Mouse (Mus musculus): ENCODE data around the gene Pphln1.
A peak's percentile ranks its signal among the peaks of the same experiment; 100 is the strongest.

The Pphln1 gene

GRCm38 (mm10) chr15:93433811-93434210 is 35.7 kb downstream of the Pphln1 start:
- DNase-seq (ENCODE audit: low spot score in 2 of 2) = no peak

GRCm38 (mm10) chr15:93435998-93436397 is 37.8 kb downstream of the Pphln1 start:
- DNase-seq (ENCODE audit: low spot score in 2 of 2) = no peak

GRCm38 (mm10) chr15:93438663-93439062 is 40.5 kb downstream of the Pphln1 start:
- DNase-seq (ENCODE audit: low spot score in 2 of 2) = peak; percentile 77 to 81

- no peak for DNase-seq (ENCODE audit: low spot score in 2 of 2)
Measured at GRCm38 (mm10) chr15:93442271-93442670, 44.1 kb downstream of the Pphln1 start.

GRCm38 (mm10) chr15:93443676-93444075 is 45.5 kb downstream of the Pphln1 start:
- no peak for DNase-seq (ENCODE audit: low spot score in 2 of 2)

GRCm38 (mm10) chr15:93448862-93449261 is 50.7 kb downstream of the Pphln1 start:
- DNase-seq (ENCODE audit: low spot score in 2 of 2) = no peak

- DNase-seq (ENCODE audit: low spot score in 2 of 2) = no peak
Measured at GRCm38 (mm10) chr15:93453296-93453695, 55.1 kb downstream of the Pphln1 start.

GRCm38 (mm10) chr15:93456005-93456404 is 57.9 kb downstream of the Pphln1 start:
- DNase-seq (ENCODE audit: low spot score in 2 of 2) = no peak

- no peak for DNase-seq (ENCODE audit: low spot score in 2 of 2)
Measured at GRCm38 (mm10) chr15:93459422-93459821, 61.3 kb downstream of the Pphln1 start.

GRCm38 (mm10) chr15:93461066-93461465 is 62.9 kb downstream of the Pphln1 start:
- no peak for DNase-seq (ENCODE audit: low spot score in 2 of 2)

GRCm38 (mm10) chr15:93471651-93472050 is 73.5 kb downstream of the Pphln1 start:
- peak in 1 of 2 experiments; percentile 24 for DNase-seq (ENCODE audit: low spot score in 2 of 2)

GRCm38 (mm10) chr15:93472089-93472488 is 73.9 kb downstream of the Pphln1 start:
- no peak for DNase-seq (ENCODE audit: low spot score in 2 of 2)

GRCm38 (mm10) chr15:93474277-93474676 is 76.1 kb downstream of the Pphln1 start:
- peak; percentile 36 to 46 for DNase-seq (ENCODE audit: low spot score in 2 of 2)

GRCm38 (mm10) chr15:93475688-93476087 is 77.5 kb downstream of the Pphln1 start:
- no peak for DNase-seq (ENCODE audit: low spot score in 2 of 2)

GRCm38 (mm10) chr15:93477729-93478128 is 79.6 kb downstream of the Pphln1 start:
- no peak for DNase-seq (ENCODE audit: low spot score in 2 of 2)

- DNase-seq (ENCODE audit: low spot score in 2 of 2) = no peak
Measured at GRCm38 (mm10) chr15:93478676-93479075, 80.5 kb downstream of the Pphln1 start.

GRCm38 (mm10) chr15:93479445-93479844 is 81.3 kb downstream of the Pphln1 start:
- peak in 1 of 2 experiments; percentile 27 for DNase-seq (ENCODE audit: low spot score in 2 of 2)

GRCm38 (mm10) chr15:93481112-93481511 is 83.0 kb downstream of the Pphln1 start:
- DNase-seq (ENCODE audit: low spot score in 2 of 2) = no peak

GRCm38 (mm10) chr15:93484261-93484710 is 86.1 kb downstream of the Pphln1 start:
- no peak for DNase-seq (ENCODE audit: low spot score in 2 of 2)

GRCm38 (mm10) chr15:93485252-93485651 is 87.1 kb downstream of the Pphln1 start:
- no peak for DNase-seq (ENCODE audit: low spot score in 2 of 2)

GRCm38 (mm10) chr15:93486066-93486465 is 87.9 kb downstream of the Pphln1 start:
- no peak for DNase-seq (ENCODE audit: low spot score in 2 of 2)

GRCm38 (mm10) chr15:93489597-93489996 is 91.4 kb downstream of the Pphln1 start:
- DNase-seq (ENCODE audit: low spot score in 2 of 2) = no peak

- DNase-seq (ENCODE audit: low spot score in 2 of 2) = no peak
Measured at GRCm38 (mm10) chr15:93494700-93495099, 96.5 kb downstream of the Pphln1 start.

- DNase-seq (ENCODE audit: low spot score in 2 of 2) = no peak
Measured at GRCm38 (mm10) chr15:93499866-93500265, 101.7 kb downstream of the Pphln1 start.

All from right cerebral cortex, adult 2 months (tissue).